Mouse (Mus musculus): ENCODE data around the gene C9orf72.
A peak's percentile ranks its signal among the peaks of the same experiment; 100 is the strongest.
"Not testable (repeated sequence)": the region's sequence is repeated elsewhere in the genome, so short reads cannot be mapped to it uniquely, and the experiment has no call there.

C9orf72 gene

GRCm38 (mm10) chr4:35225734-35226495 is at the start of gene C9orf72:
Gene C9orf72, minus strand, starts transcription at chr4:35226175.
- peak; percentile 95 for DNase-seq (ENCODE audit: low spot score)

- DNase-seq (ENCODE audit: low spot score), result no peak
Observed at GRCm38 (mm10) chr4:35259006-35259405, 33.0 kb upstream of the C9orf72 start.

GRCm38 (mm10) chr4:35244023-35244422 is 18.0 kb upstream of the C9orf72 start:
- no peak for DNase-seq (ENCODE audit: low spot score)

- no peak for DNase-seq (ENCODE audit: low spot score)
Observed at GRCm38 (mm10) chr4:35241735-35242134, 15.8 kb upstream of the C9orf72 start.

GRCm38 (mm10) chr4:35238696-35239095 is 12.7 kb upstream of the C9orf72 start:
- DNase-seq (ENCODE audit: low spot score), result no peak

GRCm38 (mm10) chr4:35238240-35238639 is 12.3 kb upstream of the C9orf72 start:
- DNase-seq (ENCODE audit: low spot score), result not testable (repeated sequence)

- no peak for DNase-seq (ENCODE audit: low spot score)
Observed at GRCm38 (mm10) chr4:35236313-35236712, 10.3 kb upstream of the C9orf72 start.

- no peak for DNase-seq (ENCODE audit: low spot score)
Observed at GRCm38 (mm10) chr4:35228260-35228659, 2.3 kb upstream of the C9orf72 start.

- no peak for DNase-seq (ENCODE audit: low spot score)
Observed at GRCm38 (mm10) chr4:35226496-35226992, 569 bp upstream of the C9orf72 start.

GRCm38 (mm10) chr4:35225141-35225733 is 738 bp downstream of the C9orf72 start:
- no peak for DNase-seq (ENCODE audit: low spot score)

GRCm38 (mm10) chr4:35224101-35224500 is 1.9 kb downstream of the C9orf72 start:
- DNase-seq (ENCODE audit: low spot score), result no peak

- no peak for DNase-seq (ENCODE audit: low spot score)
Observed at GRCm38 (mm10) chr4:35223376-35223988, 2.5 kb downstream of the C9orf72 start.

- no peak for DNase-seq (ENCODE audit: low spot score)
Observed at GRCm38 (mm10) chr4:35221903-35222302, 4.1 kb downstream of the C9orf72 start.

GRCm38 (mm10) chr4:35221131-35221530 is 4.8 kb downstream of the C9orf72 start:
- DNase-seq (ENCODE audit: low spot score), result no peak

GRCm38 (mm10) chr4:35220108-35220731 is 5.8 kb downstream of the C9orf72 start:
- DNase-seq (ENCODE audit: low spot score), result no peak

GRCm38 (mm10) chr4:35204659-35205058 is 21.3 kb downstream of the C9orf72 start:
- DNase-seq (ENCODE audit: low spot score), result no peak

GRCm38 (mm10) chr4:35203724-35204123 is 22.3 kb downstream of the C9orf72 start:
- no peak for DNase-seq (ENCODE audit: low spot score)

- no peak for DNase-seq (ENCODE audit: low spot score)
Observed at GRCm38 (mm10) chr4:35201700-35202099, 24.3 kb downstream of the C9orf72 start.

- DNase-seq (ENCODE audit: low spot score), result no peak
Observed at GRCm38 (mm10) chr4:35192725-35193124, 33.2 kb downstream of the C9orf72 start.

- no peak for DNase-seq (ENCODE audit: low spot score)
Observed at GRCm38 (mm10) chr4:35189794-35190193, 36.2 kb downstream of the C9orf72 start.

GRCm38 (mm10) chr4:35187617-35188326 is 38.2 kb downstream of the C9orf72 start:
- DNase-seq (ENCODE audit: low spot score), result no peak

All from testis, postnatal 10 days (tissue).